Mouse (Mus musculus): ENCODE measurements around the gene H2-DMa.
"Not testable (repeated sequence)": the region's sequence is repeated elsewhere in the genome, so short reads cannot be mapped to it uniquely, and the experiment has no call there.

Gene H2-DMa

GRCm38 (mm10) chr17:34128264-34128937, 9.1 kb downstream of the H2-DMa start:
- DNase-seq = no peak

- no peak for DNase-seq
Observed at GRCm38 (mm10) chr17:34128944-34129791, 9.8 kb downstream of the H2-DMa start.

- DNase-seq = no peak
Observed at GRCm38 (mm10) chr17:34130073-34130947, 11.0 kb downstream of the H2-DMa start.

- no peak for DNase-seq
Observed at GRCm38 (mm10) chr17:34131911-34132310, 12.6 kb downstream of the H2-DMa start.

GRCm38 (mm10) chr17:34133289-34133688, 13.9 kb downstream of the H2-DMa start:
- no peak for DNase-seq

GRCm38 (mm10) chr17:34134451-34134850, 15.1 kb downstream of the H2-DMa start:
- no peak for DNase-seq

- DNase-seq = peak; percentile 98
Observed at GRCm38 (mm10) chr17:34135297-34136224, 16.2 kb downstream of the H2-DMa start.

- DNase-seq = no peak
Observed at GRCm38 (mm10) chr17:34137601-34138000, 18.3 kb downstream of the H2-DMa start.

GRCm38 (mm10) chr17:34138655-34139054, 19.3 kb downstream of the H2-DMa start:
- no peak for DNase-seq

- peak; percentile 58 for DNase-seq
Observed at GRCm38 (mm10) chr17:34139416-34139815, 20.1 kb downstream of the H2-DMa start.

GRCm38 (mm10) chr17:34140240-34140639, 20.9 kb downstream of the H2-DMa start:
- DNase-seq = no peak

GRCm38 (mm10) chr17:34141448-34141847, 22.1 kb downstream of the H2-DMa start:
- no peak for DNase-seq

GRCm38 (mm10) chr17:34142456-34143010, 23.2 kb downstream of the H2-DMa start:
- no peak for DNase-seq

- no peak for DNase-seq
Observed at GRCm38 (mm10) chr17:34143033-34143432, 23.7 kb downstream of the H2-DMa start, which contains the start of gene H2-DMb2. H2-DMb2 (plus strand) TSS chr17:34143307.

GRCm38 (mm10) chr17:34143461-34143860, 24.1 kb downstream of the H2-DMa start:
- DNase-seq = no peak

GRCm38 (mm10) chr17:34144221-34144620, 24.9 kb downstream of the H2-DMa start:
- not testable (repeated sequence) for DNase-seq

GRCm38 (mm10) chr17:34144960-34145371, 25.6 kb downstream of the H2-DMa start:
- DNase-seq = no peak

- DNase-seq = peak; percentile 56
Observed at GRCm38 (mm10) chr17:34152923-34153322, 33.6 kb downstream of the H2-DMa start, which contains the start of gene H2-DMb1. H2-DMb1 (plus strand) TSS chr17:34153072.

GRCm38 (mm10) chr17:34155534-34155933, 36.2 kb downstream of the H2-DMa start:
- DNase-seq = no peak

GRCm38 (mm10) chr17:34164202-34164895, 45.0 kb downstream of the H2-DMa start:
- no peak for DNase-seq

All from kidney, adult 18-20 months (tissue).